Mouse (Mus musculus) lung, adult 2 months (tissue): ENCODE measurements around the gene Camta1.

Experiments used
- CTCF ChIP-seq: fragments of 200-500 bp; IDR thresholded peaks from 2 replicates; pipeline ENCODE4 v1.5.1; 2011; ENCODE audit warnings: mild to moderate bottlenecking, low read length, control low read depth; ENCODE audit not compliant: insufficient read depth
- POLR2A ChIP-seq: fragments of 200-500 bp; IDR thresholded peaks from 2 replicates; pipeline ENCODE4 v1.6.1; 2011; ENCODE audit warnings: low read depth, mild to moderate bottlenecking, control low read depth, low read length, borderline replicate concordance; ENCODE audit errors: extremely low read depth

GRCm38 (mm10) chr4:151425133-151425532, 436.5 kb downstream of the Camta1 start:
- TF ChIP-seq CTCF (no peak), POLR2A (no peak)
